Mouse (Mus musculus) thymus, postnatal 10 days (tissue): Measurements from ENCODE around the gene Ankrd36.
"Not testable (repeated sequence)": the region's sequence is repeated elsewhere in the genome, so short reads cannot be mapped to it uniquely, and the experiment has no call there.

ENCODE experiments used
- DNase-seq, 2 experiments: peaks; one replicate each; pipeline ENCODE4 v3.0.0; 2021; ENCODE audit warnings: low spot score in 2 of 2

Gene Ankrd36

GRCm38 (mm10) chr11:5569474-5569873 lies at the start of gene Ankrd36:
Gene Ankrd36 (plus strand): TSS chr11:5569684.
- DNase-seq = no peak

- DNase-seq = peak; percentile 91 to 93
These were observed 48.8 kb upstream of the Ankrd36 start, which contains the start of gene Xbp1 for GRCm38 (mm10) chr11:5520412-5521265. Gene Xbp1 (plus strand): TSS chr11:5520659.

GRCm38 (mm10) chr11:5521266-5521515 lies 48.3 kb upstream of the Ankrd36 start:
- DNase-seq = no peak

- DNase-seq = peak; percentile 62 to 64
These were observed 47.8 kb upstream of the Ankrd36 start for GRCm38 (mm10) chr11:5521516-5522291.

GRCm38 (mm10) chr11:5522798-5523415 lies 46.6 kb upstream of the Ankrd36 start:
- DNase-seq = no peak

GRCm38 (mm10) chr11:5525418-5525817 lies 44.1 kb upstream of the Ankrd36 start:
- DNase-seq = no peak

GRCm38 (mm10) chr11:5526573-5527439 lies 42.7 kb upstream of the Ankrd36 start:
- no peak for DNase-seq

- no peak for DNase-seq
These were observed 41.5 kb upstream of the Ankrd36 start for GRCm38 (mm10) chr11:5527865-5528523.

GRCm38 (mm10) chr11:5528841-5529240 lies 40.6 kb upstream of the Ankrd36 start:
- DNase-seq = no peak

- no peak for DNase-seq
These were observed 39.3 kb upstream of the Ankrd36 start for GRCm38 (mm10) chr11:5530172-5530571.

- DNase-seq = no peak
These were observed 38.8 kb upstream of the Ankrd36 start for GRCm38 (mm10) chr11:5530717-5531116.

GRCm38 (mm10) chr11:5533108-5533507 lies 36.4 kb upstream of the Ankrd36 start:
- DNase-seq = no peak

GRCm38 (mm10) chr11:5537454-5537853 lies 32.0 kb upstream of the Ankrd36 start:
- DNase-seq = not testable (repeated sequence)

GRCm38 (mm10) chr11:5540331-5540730 lies 29.2 kb upstream of the Ankrd36 start:
- DNase-seq = no peak

- DNase-seq = no peak
These were observed 28.2 kb upstream of the Ankrd36 start for GRCm38 (mm10) chr11:5541230-5541798.

- peak; percentile 74 for DNase-seq
These were observed 27.5 kb upstream of the Ankrd36 start, which contains the start of gene Ccdc117 for GRCm38 (mm10) chr11:5541799-5542481. Gene Ccdc117 (minus strand): TSS chr11:5542187.

- no peak for DNase-seq
These were observed 26.9 kb upstream of the Ankrd36 start for GRCm38 (mm10) chr11:5542482-5543185.

- DNase-seq = no peak
These were observed 26.2 kb upstream of the Ankrd36 start for GRCm38 (mm10) chr11:5543281-5543680.

GRCm38 (mm10) chr11:5544709-5545108 lies 24.8 kb upstream of the Ankrd36 start:
- not testable (repeated sequence) for DNase-seq
